Mouse (Mus musculus): ENCODE data around the gene Pmp22. TPM values are rescaled to one million over a fixed set of nuclear protein-coding genes. Genes with fewer than 3 reads are reported as not detected.

Pmp22 gene
- polyA plus RNA-seq (2014; fragmentation: Illumina TruSeq; extraction: RNeasy Lipid Tissue Mini Kit (QIAGEN cat#74804)), result 175 TPM

DNA sequence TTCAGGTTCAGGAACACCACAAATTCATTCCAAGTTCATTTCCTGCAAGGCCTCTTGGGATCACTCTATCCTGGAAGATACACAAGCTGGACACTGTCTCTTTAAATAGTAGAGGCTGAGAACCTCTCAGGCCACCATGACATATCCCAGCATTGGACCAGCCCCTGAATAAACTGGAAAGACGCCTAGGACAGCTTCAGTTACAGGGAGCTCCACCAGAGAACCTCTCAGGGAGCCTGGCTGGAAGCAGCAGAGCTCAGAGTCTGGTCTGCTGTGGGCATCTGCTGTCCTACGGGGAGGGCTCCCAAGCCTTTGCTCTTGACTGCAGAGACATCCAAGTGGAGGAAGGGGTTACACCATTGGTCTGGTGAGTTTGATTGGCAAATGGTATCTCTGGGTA is at the start of gene Pmp22:
Pmp22 (plus strand) TSS at position 199 of the 400 bp plus-strand sequence.

Other genes with a start within 250 kb of the Pmp22 start
- gene Tvp23b, start 249.5 kb upstream of the Pmp22 start, polyA plus RNA-seq (2014; fragmentation: Illumina TruSeq; extraction: RNeasy Lipid Tissue Mini Kit (QIAGEN cat#74804)), result 142 TPM
- not detected for gene Cdrt4, start 177.8 kb upstream of the Pmp22 start, polyA plus RNA-seq (2014; fragmentation: Illumina TruSeq; extraction: RNeasy Lipid Tissue Mini Kit (QIAGEN cat#74804))
- not detected for gene Tekt3, start 67.3 kb upstream of the Pmp22 start, polyA plus RNA-seq (2014; fragmentation: Illumina TruSeq; extraction: RNeasy Lipid Tissue Mini Kit (QIAGEN cat#74804))